Mouse (Mus musculus): Measurements from ENCODE around the gene Rfx3.

Gene Rfx3

DNA sequence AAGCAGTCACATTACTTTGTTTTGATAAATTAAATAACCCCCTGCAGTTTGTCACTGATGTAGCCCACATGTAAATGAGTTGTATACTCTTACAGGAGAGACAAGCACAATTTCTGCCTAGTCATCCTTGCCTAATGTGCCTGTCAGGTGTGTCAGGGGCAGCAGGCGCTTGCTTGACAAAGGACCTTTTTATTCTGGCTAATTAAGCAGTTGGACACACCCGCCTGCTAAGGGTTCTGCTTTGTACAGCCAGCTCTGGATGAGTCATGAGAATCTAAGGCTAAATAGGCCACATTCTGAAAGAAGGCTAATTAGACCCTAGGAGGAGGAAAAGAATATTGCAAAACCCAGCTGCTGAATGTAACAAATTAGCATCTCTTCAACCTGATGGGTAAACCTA is 106.3 kb downstream of the Rfx3 start:
- no peak for DNase-seq

DNA sequence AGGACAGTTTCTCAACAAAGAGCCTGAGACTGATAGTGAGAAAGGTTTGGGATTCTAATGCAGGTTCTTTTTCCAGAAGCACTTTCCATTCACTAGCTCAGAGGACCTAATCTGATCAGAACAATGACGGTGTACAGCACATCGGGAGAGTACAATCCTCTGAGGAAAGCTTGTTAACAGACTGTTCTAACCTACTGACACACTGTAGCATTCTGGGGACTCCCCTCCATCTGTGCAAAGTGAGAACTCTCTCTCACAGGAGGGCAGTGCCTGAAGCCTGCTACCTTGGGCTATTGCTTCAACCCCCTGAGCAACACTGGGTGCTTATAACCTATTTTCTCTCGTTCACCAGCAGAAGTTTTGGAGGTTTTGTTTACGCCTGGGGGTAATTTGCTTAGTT is 106.8 kb downstream of the Rfx3 start:
- DNase-seq = no peak

DNA sequence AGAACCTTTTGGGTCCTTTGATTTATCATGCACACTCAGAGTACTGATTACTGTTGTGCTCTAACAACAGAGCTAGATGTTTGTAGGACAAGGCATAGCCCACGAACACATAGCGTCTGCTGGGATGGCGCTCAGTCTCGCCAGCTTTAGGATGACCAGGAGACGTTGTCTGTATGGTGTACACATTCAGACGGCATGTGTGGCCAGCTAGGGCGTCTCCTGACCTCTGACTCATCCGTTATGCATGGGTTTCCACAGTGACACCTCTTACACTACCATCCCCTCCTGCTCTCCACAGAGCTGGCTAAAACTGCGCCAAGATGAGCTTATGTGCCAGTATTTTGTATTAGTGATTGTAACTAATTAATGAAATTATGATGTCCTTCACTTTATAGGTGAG is 108.4 kb downstream of the Rfx3 start:
- DNase-seq = no peak

DNA sequence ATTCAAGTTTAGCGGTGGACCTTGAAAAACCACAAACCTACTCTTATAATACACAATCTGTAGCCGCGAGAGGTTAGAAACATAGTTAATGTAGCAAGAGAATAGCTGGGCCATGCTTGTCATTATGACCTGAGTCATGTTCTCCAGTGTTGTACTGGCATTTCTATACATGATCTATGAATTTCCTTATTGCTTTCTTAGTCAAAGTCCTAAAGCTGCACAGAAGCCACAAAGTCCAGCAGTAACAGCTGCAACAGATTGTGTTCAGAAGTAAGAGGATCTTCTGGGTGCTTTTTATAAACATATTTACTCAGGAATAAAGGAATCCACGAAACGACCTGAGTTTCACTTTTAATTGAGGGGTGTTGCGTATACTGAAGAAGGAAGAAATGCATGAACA is 109.3 kb downstream of the Rfx3 start:
- no peak for DNase-seq

DNA sequence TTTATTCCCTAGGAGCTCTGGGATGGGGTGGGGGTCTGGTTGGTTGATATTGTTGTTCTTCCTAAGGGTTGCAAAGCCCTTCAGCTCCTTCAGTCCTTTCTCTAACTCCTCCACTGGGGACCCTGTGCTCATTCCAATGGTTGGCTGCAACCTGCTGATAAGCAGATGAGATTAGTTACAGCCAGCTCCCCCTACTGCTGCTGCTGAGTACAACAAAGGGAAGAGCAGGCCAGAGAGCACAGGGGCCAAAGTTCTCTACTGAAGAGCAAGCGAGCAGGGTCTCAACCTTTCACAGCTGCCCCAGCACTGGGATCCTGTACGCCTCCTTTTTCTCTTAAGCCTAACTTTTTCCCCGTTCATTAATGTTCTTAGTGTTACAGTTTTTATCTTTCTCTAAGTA is 126.4 kb downstream of the Rfx3 start:
- DNase-seq = no peak

DNA sequence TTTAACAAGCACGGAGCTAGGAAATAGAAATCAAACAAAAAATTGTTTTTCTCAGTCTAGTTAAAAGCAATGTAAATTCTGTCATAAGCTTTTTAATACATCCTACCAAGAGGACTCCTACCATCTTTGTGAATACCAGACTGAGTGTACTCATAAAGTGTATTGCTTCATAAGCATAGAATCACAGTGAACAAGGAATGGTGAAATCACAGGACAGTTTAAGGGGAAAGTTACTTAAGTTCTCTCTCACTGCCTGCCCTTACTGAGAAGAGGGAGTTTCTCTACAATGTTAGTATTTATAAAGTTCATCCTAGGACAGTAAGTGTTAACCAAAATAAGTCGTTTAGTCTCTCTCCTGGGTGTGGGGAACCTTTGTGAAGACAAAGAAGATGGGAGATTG is 133.5 kb downstream of the Rfx3 start:
- no peak for DNase-seq

DNA sequence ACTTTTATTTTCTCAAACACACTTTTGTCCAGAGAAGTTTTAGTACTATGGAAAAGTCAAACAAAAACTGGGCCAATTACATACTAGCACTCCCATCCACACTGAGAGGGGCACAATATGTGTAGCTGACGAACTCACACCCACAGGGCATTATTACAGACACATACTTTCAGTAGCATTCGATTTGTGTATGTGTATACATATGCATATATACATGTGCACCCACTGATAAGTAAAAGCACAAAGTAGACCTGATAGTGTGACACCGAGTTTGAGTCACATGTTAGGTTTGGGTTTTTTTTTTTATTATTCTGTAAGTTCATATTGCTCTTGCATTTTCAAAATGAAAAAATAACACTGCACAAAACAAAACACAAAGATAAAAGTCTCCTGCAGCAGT is 140.2 kb downstream of the Rfx3 start:
- no peak for DNase-seq

DNA sequence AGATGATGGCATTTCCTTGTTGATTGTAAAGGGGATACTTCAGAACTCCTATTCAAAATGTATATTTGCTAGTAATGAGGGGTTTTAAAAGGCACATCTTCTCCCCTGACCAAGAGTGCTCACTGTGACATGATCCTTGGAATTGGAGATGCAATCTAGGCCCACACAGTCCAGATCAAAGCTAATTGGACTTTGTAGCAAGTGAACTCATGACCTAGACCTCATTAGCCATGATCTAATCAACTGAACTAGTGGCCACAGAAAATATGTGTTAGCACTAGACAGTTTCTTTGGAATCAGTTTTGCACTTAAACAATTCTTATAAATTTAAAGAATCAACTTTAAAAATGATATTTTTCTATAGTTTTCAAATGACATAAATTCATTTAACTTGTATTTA is 151.3 kb downstream of the Rfx3 start:
- no peak for DNase-seq

DNA sequence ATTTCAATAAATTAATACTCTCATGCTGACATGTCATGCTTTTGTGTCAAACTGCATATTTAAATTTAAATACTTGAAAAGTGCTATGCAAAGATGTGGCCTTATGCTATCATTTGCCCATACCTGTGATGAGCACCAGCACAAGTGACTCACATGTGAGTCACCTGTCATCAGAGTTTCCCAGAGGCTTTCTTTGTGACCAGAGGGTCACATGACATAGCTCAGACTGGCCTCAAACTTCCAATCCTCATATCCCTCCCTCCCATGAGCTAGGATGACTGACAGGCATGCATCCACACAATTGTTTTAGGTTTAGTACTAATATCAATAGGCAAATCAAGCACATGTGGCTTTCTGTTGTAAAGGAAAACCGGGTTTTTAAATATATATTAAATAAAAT is 162.0 kb downstream of the Rfx3 start:
- DNase-seq = no peak

DNA sequence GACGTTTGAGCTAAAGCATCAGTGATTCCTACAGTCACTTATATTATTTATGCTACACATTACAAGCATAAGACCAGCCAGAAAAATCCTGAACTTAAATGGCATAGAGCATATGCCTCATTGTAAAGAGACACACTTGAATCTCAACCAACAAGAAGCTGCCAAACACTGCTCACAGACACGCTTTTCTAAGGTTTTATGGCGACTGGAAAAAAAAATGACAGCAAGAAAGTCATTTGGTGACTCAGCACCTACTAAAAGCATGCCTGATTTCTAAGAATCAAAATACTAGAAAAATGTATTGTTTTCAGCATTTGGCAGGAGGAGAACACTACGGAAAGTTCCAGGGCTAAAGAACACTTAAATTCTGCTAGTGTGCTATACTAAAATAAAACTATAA is 163.9 kb downstream of the Rfx3 start:
- no peak for DNase-seq

DNA sequence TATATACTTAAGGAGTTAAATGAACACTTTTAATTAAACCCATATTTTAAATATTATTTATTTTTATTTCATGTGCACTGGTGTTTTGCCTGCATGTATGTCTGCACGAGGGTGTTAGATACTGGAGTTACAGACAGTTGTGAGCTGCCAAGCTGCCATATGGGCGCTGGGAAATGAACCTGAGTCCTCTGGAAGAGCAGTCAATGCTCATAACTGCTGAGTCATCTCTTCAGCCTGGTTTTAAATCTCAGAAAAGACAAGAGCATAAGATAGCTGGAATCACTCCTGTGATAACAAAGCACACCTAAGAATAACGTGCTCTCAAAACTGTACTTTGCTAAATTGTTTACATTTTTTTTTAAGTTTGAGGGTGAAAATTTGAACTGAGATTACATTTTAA is 172.3 kb downstream of the Rfx3 start:
- DNase-seq = no peak

DNA sequence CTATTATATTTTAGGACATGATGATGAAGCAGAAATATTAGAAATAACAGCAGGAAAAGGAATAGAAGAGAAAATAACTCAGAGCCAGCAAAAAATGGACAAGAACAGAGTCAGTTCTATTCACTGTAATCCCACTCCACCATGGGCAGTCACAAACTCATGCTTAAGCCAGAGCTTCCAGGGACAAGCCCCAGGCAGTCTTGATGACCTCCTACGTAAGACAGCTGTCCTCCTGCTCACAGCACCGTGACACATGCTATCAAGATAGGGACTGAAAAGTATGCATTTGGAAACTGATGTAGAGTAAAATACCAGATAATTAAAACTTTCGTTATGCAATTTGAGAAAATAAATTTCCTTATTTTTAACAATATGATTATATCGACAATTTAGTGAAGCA is 172.9 kb downstream of the Rfx3 start:
- DNase-seq = no peak

DNA sequence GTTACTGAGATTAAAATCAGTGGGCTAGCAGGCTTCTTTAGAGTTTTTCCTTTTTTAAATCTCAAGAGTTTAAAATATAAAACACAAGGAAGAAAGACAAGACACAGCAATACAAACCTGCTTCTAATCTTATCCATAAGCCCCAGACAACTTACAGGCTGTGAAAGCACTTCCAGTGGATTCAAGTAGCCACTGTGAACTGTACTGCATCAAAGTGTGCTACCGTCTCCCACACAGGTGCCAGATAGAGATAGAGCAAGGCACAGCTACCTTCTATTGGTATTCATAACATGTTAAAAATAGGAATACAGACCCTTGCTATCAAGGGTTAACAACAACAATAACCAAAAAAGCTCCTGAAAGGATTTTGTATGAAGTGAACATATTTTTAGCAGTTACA is 178.5 kb downstream of the Rfx3 start:
- DNase-seq = no peak

DNA sequence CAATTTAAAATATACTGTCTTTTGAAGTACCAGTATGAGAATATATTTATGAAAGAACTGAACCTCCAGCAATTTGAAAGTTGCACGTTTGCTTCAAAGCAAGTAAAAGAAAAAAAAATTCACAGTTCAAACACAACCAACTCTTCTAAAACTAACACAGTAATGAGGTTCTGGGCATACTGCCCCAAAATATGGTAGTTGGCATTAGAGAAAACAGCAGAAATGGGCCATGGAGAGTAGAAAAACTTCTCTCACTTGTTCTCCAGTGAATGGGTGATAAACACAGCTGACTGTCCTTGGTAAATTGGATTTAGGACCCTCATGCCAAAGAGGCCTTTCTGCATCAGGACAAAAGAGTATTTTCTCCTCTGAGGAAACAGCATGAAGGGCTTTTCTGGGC is 182.7 kb downstream of the Rfx3 start:
- no peak for DNase-seq

DNA sequence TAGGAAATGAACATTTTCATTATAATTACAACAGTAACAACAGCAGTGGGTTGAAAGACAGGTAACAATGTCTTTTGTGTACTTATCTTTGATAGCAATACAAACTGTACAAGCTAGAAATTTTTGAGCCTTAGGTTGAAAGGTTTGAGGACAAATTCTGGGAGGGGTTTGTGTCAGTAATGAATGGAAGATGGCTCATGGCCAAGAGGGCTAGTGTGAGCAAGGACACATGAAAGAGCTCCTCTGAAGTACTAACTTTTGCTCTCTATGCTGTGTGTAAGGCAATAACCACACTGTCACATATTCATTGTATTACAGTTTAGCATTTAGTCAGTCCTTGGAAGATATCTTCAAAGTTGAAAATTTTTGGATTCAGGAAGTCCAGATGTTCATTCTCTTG is 193.3 kb downstream of the Rfx3 start:
- DNase-seq = no peak

DNA sequence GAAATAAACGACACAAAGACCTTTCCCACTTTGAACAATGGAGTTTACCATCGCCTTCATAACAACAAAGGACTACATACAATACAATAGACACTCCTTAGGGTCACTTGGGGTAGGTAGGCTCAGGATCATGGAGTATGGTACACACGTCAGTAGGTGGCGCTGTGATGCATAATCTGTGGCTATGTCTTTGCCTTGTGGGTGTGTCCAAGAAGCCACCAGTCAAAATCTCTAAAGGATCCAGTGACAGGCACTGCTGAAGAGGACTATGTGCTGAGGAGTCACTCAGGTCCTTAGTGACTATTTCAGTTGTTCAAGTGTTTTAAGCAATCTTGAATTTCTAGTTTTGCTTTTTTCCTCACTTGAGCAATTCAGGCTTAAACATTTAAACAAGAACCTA is 230.9 kb downstream of the Rfx3 start:
- peak; percentile 39 for DNase-seq

DNA sequence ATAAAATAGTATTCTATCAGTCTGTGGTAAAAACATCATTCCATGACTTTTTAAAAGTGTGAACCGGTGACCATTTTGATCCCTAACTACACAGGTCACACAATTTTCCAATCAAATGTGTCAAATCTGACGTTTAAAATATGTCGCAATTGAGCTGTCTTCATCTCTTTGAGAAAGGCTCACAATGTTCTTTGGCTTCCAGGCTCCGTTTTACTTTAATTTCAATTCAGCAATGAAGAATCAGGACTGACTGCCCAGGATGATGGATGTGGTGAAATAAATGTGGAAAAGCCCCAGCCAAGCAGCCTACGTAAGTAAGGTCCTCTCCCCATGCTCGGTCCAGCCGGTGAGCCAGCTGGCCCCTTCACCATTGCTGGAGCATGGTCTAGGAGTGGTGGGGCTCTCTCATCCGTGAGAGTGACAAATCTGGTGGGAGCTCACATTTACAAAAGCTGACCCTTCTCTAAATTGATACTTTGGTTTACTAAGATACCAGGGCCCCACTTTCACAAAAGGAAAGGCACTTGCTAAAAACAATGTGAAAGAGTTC is 240.2 kb downstream of the Rfx3 start:
- no peak for DNase-seq

DNA sequence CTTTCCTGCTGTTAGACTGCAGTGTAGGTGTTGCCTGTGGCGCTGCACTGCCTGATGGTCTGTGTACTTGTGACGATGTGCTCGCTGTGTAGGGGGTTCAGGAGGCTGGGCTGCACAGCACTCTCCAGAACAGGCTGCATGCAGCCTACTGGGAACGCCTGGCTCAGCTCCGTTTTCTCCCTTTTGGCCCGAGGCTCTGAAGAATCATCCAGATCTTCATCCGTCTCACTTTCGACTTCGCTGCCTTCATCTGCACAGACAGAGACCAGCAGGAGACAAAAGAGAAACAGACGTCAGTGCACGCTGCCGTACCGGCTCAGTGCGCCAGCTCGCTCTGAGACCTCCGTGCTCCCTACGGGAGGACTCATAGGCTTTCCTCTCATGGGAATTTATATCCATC is 242.5 kb downstream of the Rfx3 start:
- no peak for DNase-seq

DNA sequence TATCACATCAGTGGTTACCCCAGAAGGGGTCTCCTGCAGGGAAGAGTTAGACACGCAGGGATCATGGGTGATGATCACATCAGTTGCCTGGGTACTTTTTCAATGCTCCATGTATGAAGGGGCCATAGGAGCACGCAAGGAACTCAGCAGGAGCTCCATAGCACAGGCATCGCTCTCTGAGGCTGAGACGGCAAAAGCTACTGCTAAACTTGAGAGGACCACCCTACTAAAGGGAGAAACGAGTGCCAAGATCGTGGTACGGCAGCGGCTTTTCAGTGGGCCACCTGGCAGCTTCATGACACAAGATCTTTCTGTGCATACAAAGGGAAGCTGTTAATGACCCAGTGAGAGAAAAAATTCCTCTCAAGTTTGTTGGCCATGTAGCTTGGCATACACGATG is 250.7 kb downstream of the Rfx3 start:
- no peak for DNase-seq

DNA sequence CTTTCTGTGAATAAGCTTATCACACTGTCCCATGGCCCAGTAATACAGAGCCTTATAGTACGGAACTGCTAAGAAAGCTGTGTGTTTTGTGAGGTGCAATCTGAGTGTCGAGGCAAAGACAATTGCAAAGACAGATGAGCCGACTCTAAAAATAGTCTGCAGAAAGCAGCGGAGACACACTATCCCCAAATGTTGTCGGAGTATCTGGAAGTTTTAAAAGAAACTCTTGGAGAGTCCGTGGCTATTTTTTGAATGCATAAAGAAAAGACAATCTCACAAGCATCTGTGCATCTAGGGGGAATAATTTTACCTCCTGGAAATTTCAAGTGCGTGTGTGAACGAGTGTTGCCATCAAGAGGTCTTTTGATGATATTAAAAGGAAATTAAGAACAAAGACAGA is 251.6 kb downstream of the Rfx3 start:
- no peak for DNase-seq

DNA sequence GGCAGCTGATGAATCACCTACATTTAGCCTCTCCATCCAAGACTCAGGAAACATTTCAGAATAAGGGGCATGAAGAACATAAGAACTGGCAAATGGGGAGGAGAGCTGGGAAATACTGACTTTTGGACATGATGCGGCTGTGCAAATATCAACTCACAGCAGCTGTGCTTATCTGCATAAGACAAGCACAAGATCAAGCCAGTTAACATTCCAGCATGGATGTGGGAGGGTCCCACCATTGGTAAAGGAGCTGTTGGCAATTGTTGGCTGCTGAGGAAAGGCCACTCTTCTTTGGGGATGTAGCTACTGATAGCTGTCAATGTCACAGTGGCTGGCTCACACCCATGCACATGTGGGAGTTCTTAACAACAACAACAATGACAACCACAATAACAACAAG is 263.7 kb downstream of the Rfx3 start:
- DNase-seq = no peak

DNA sequence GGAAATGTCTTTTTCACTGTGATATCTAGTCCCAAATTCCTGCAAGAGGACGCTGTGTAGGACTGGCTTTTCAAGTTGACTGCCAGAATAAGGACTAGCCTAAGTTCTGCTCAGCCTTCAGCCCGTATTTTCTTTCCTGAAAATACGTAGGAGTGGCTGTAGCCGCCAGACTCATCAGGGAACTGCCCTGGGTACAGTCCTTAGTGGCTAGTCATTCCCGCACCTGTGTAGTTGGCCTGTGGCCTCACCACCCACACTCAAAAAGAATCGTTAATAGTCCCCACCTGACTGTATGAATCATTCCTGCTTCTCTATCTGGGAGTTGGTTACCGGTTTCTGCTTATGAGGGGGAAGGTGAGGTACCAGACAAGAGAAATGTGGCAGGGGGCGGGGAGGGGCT is 272.1 kb downstream of the Rfx3 start:
- DNase-seq = no peak

DNA sequence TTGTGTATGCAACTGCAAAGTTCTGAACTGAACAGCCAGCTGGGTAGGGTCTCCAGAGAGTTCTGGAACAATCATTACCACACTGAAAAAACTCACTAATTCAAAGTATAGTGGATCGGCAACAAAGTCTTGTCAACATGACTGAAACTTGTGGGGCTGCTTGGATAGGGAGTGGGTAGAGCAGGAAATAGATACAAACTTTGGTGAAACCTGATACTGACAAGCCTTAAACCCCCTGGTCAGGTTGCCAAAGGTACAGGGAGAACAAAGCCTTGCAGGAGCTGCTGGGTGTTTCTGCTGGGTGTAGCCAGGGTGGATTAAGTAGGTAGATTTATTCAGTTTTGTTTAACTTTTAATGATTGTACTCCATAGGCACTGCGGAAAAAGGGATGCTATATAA is 274.4 kb downstream of the Rfx3 start:
- DNase-seq = no peak

DNA sequence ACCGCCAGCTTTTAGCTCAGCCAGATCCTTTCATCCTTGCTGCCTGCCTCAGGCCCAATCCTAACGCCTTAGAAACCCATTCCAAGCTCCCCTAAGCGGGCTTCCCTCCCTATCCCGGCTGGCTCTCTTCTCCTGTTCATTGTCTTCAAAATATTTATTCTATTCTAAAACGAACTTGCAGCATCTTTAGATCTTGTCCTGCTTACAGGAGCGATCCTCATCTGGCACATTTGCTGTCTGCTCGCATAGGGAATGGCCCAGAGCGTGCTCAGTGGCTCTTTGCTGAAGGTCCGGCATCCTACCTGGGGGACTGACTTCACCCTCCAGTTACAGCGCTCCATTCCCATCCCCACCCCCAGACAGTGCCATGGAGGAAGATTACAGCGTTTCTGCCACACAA is 292.0 kb downstream of the Rfx3 start:
- DNase-seq = no peak

DNA sequence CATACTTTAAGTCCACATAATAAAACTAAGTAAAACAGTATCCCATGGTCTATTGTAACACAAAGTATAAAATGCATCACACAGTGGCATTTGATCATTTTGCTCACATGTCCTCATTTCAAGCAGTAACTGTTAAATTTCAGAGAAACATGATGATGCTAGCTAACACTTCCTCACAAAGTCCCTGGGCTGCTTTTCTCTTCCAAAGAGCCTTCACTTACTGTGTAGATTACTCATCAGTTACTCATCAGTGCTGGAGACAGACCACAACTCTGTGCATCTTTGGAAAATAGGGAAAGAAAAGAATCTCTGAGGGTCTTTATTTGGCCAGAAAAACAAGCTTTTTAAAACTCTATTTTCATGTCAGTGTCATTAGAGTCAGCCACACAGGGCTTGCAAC is 294.7 kb downstream of the Rfx3 start:
- DNase-seq = no peak
